Mouse (Mus musculus): Measurements from ENCODE around the gene Trpm3. TPM values are rescaled to one million over a fixed set of nuclear protein-coding genes. Genes with fewer than 3 reads are reported as not detected.

Gene Trpm3
- polyA plus RNA-seq, 1 experiment from 2014 or later, result 0.91 TPM

- Histone ChIP-seq H3K27me3 (ENCODE audit: control insufficient read depth, insufficient read depth, low read length) (no peaks in the 10 kb centered on the region), H3K4me2 (ENCODE audit: low read depth, low read length) (no peak overlapping the region), H3K36me3 (ENCODE audit: control insufficient read depth, insufficient read depth) (no peaks in the 10 kb centered on the region), H3K9me3 (replicated peaks; ENCODE audit: control insufficient read depth, low read length) (no peaks in the 10 kb centered on the region), H3K4me1 (ENCODE audit: control insufficient read depth, insufficient read depth, low read length) (no peaks in the 10 kb centered on the region), H3K9ac (ENCODE audit: low read length) (no peak overlapping the region), H3K4me3 (ENCODE audit: low read length) (no peak overlapping the region), H3K27ac (ENCODE audit: low read length) (no peak overlapping the region)
- ATAC-seq (replicated peaks; ENCODE audit: extremely low read depth, insufficient read depth, low FRiP score), result no peak
- WGBS, result 64% methylated on average over 8 of the region's 8 CpGs
These were observed 200.1 kb downstream of the Trpm3 start for GRCm38 (mm10) chr19:22338927-22339326.

DNA sequence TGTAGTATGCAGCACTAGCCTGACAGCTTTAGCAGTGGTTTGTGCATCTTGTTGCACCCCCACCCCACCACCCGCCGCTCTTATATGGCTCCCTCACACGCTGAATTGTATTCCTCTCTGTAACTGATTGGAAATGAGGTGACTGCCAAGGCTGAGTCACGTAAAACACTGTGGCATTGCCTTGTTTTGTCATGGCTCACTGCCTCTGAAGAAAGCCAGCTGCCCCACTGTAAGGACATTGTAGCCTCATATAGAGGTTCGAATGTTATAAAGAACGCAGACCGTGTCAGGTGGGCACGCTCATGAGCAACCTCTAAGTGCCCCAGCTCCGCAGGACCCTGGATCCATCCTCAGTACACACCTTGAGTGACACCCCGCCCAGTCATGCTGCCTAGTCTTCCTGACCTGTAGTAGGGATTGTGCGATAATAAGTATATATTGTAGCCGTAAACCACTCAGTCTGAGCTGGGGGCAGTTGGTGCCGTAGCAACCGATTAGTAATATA is 215.2 kb downstream of the Trpm3 start:
- Histone ChIP-seq H3K27me3 (ENCODE audit: control insufficient read depth, insufficient read depth, low read length) (no peaks in the 10 kb centered on the region), H3K4me1 (ENCODE audit: control insufficient read depth, insufficient read depth, low read length) (no peaks in the 10 kb centered on the region), H3K4me2 (ENCODE audit: low read depth, low read length) (no peak overlapping the region), H3K9me3 (replicated peaks; ENCODE audit: control insufficient read depth, low read length) (no peaks in the 10 kb centered on the region), H3K4me3 (ENCODE audit: low read length) (no peak overlapping the region), H3K9ac (ENCODE audit: low read length) (no peak overlapping the region), H3K27ac (ENCODE audit: low read length) (no peak overlapping the region), H3K36me3 (ENCODE audit: control insufficient read depth, insufficient read depth) (no peaks in the 10 kb centered on the region)
- WGBS, result 88% methylated on average over 14 of the region's 14 CpGs
- no peak for ATAC-seq (replicated peaks; ENCODE audit: extremely low read depth, insufficient read depth, low FRiP score)

DNA sequence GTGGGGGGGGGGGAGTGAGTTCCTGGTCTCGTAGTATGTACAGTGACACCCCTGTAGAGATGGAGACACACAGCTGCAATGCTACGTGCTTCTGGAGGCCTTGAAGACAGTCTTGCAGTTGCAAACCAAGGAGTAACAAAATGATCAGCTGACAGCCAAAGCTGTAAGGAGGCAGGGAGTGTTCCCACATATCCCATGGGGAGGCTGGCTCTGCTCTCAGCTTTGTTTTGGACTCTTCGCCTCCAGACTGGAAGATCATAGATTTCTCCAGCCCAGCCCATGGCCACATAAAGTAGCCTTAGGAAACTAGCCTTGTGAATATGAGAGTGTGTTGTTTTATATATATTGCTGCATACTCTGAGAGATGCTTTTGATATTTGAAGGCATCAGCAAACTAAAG is 248.0 kb downstream of the Trpm3 start:
- no peak for ATAC-seq (replicated peaks; ENCODE audit: extremely low read depth, insufficient read depth, low FRiP score)
- H3K4me1 ChIP-seq (ENCODE audit: control insufficient read depth, insufficient read depth, low read length), result no peaks in the 10 kb centered on the region; the same call in 1 of the 2 replicates
- H3K27me3 ChIP-seq (ENCODE audit: control insufficient read depth, insufficient read depth, low read length), result no peaks in the 10 kb centered on the region
- no peaks in the 10 kb centered on the region for H3K9me3 ChIP-seq (replicated peaks; ENCODE audit: control insufficient read depth, low read length)
- H3K27ac ChIP-seq (ENCODE audit: low read length), result no peak overlapping the region
- 80% methylated on average over 3 of the region's 3 CpGs for WGBS
- no peak overlapping the region for H3K4me3 ChIP-seq (ENCODE audit: low read length)
- no peak overlapping the region for H3K4me2 ChIP-seq (ENCODE audit: low read depth, low read length)
- H3K9ac ChIP-seq (ENCODE audit: low read length), result no peak overlapping the region
- H3K36me3 ChIP-seq (ENCODE audit: control insufficient read depth, insufficient read depth), result no peaks in the 10 kb centered on the region

DNA sequence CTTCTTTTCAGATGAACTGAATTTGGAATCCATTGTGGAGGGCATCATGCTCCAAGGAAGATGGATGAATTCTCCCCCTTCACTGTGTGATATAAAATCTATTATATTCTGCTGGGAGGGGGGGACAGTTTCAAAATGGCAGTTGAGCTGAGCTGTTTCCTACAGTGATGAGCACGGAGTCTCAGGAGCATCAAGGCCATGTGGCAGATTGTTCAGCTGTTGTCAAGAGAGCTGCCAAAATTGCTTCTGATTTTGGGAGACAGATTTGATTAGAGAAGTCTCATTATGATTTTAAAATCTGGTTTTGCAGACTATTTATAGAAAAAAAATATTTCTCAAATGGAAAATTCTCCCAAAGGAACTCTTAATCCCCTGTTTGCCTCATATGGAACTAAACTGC is 255.9 kb downstream of the Trpm3 start:
- no peaks in the 10 kb centered on the region for H3K9me3 ChIP-seq (replicated peaks; ENCODE audit: control insufficient read depth, low read length)
- no peak overlapping the region for H3K4me2 ChIP-seq (ENCODE audit: low read depth, low read length)
- H3K27me3 ChIP-seq (ENCODE audit: control insufficient read depth, insufficient read depth, low read length), result no peaks in the 10 kb centered on the region
- H3K9ac ChIP-seq (ENCODE audit: low read length), result no peak overlapping the region
- no peak for ATAC-seq (replicated peaks; ENCODE audit: extremely low read depth, insufficient read depth, low FRiP score)
- peaks cover 6% of the 10 kb centered on the region for H3K4me1 ChIP-seq (ENCODE audit: control insufficient read depth, insufficient read depth, low read length)
- H3K36me3 ChIP-seq (ENCODE audit: control insufficient read depth, insufficient read depth), result no peaks in the 10 kb centered on the region
- H3K27ac ChIP-seq (ENCODE audit: low read length), result no peak overlapping the region
- 96% methylated on average over 1 of the region's 1 CpGs for WGBS
- H3K4me3 ChIP-seq (ENCODE audit: low read length), result no peak overlapping the region

DNA sequence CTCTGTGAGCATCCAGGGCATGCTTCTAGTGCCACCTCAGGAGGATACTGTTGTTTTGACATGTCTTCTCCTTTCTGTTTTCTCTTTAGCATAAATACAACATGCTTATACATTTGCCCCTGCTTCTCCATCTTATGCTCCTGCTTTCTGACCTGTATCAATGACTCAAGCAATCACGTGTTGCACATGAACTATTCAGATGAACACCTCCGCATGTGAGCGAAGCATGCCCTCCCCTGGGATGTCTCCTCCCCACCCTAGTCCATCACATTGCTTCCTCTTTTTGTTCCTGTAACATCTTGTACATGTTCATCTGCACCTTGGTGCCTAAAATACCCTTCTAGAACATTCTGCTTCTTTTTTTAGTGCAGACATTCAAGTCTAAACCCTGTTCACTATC is 265.2 kb downstream of the Trpm3 start:
- H3K36me3 ChIP-seq (ENCODE audit: control insufficient read depth, insufficient read depth), result no peaks in the 10 kb centered on the region
- H3K4me3 ChIP-seq (ENCODE audit: low read length), result no peak overlapping the region
- no peak for ATAC-seq (replicated peaks; ENCODE audit: extremely low read depth, insufficient read depth, low FRiP score)
- 76% methylated on average over 3 of the region's 3 CpGs for WGBS
- H3K27ac ChIP-seq (ENCODE audit: low read length), result no peak overlapping the region
- no peak overlapping the region for H3K9ac ChIP-seq (ENCODE audit: low read length)
- H3K27me3 ChIP-seq (ENCODE audit: control insufficient read depth, insufficient read depth, low read length), result no peaks in the 10 kb centered on the region
- H3K4me1 ChIP-seq (ENCODE audit: control insufficient read depth, insufficient read depth, low read length), result no peaks in the 10 kb centered on the region
- H3K4me2 ChIP-seq (ENCODE audit: low read depth, low read length), result no peak overlapping the region
- no peaks in the 10 kb centered on the region for H3K9me3 ChIP-seq (replicated peaks; ENCODE audit: control insufficient read depth, low read length)

DNA sequence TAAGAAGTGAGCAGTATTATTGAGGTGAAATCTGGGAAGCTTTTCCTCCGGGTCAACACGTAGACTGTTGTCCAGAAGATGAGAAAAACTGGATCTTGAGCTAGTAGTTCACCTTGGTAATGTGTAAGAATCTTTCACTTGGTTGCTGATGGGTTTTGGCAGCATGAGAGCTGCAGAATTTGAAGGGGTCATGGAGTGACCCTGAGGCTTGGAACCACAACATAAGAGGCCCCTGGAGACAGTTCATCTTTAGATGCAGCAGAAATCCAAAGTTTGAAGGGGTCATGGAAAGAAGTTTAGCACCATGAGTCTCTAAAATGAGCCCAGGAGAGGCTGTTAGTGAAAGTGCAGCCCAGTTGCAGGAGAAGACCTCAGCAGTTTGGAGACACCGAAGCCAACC is 279.4 kb downstream of the Trpm3 start:
- Histone ChIP-seq H3K4me3 (ENCODE audit: low read length) (no peak overlapping the region), H3K27me3 (ENCODE audit: control insufficient read depth, insufficient read depth, low read length) (no peaks in the 10 kb centered on the region), H3K27ac (ENCODE audit: low read length) (no peak overlapping the region), H3K9me3 (replicated peaks; ENCODE audit: control insufficient read depth, low read length) (no peaks in the 10 kb centered on the region), H3K4me1 (ENCODE audit: control insufficient read depth, insufficient read depth, low read length) (peaks cover 2% of the 10 kb centered on the region; the same call in 1 of the 2 replicates), H3K9ac (ENCODE audit: low read length) (no peak overlapping the region), H3K4me2 (ENCODE audit: low read depth, low read length) (no peak overlapping the region), H3K36me3 (ENCODE audit: control insufficient read depth, insufficient read depth) (no peaks in the 10 kb centered on the region)
- WGBS, result 85% methylated on average over 3 of the region's 3 CpGs
- no peak for ATAC-seq (replicated peaks; ENCODE audit: extremely low read depth, insufficient read depth, low FRiP score)

DNA sequence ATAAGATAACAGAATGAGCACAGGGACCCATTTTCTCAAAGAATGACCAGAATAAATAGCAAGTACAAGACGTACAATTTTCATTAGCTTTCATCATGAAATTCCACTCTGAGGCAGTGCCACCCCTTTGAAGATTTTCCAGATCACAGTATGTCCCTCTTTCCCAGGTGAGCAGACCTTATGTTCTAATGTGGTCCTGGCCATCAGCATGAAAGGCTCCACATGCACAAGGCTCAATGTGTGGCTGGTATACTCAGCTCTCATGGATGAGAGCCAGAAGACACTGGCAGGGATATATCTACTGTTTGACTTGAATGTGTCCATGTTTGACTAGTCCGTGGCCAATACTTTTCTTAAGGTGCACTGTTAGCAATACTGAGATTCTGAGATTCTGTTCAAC is 298.4 kb downstream of the Trpm3 start:
- H3K4me1 ChIP-seq (ENCODE audit: control insufficient read depth, insufficient read depth, low read length), result no peaks in the 10 kb centered on the region
- no peak overlapping the region for H3K4me2 ChIP-seq (ENCODE audit: low read depth, low read length)
- no peak overlapping the region for H3K9ac ChIP-seq (ENCODE audit: low read length)
- no peaks in the 10 kb centered on the region for H3K36me3 ChIP-seq (ENCODE audit: control insufficient read depth, insufficient read depth)
- H3K27me3 ChIP-seq (ENCODE audit: control insufficient read depth, insufficient read depth, low read length), result no peaks in the 10 kb centered on the region
- WGBS, result 78% methylated on average over 2 of the region's 2 CpGs
- no peak overlapping the region for H3K4me3 ChIP-seq (ENCODE audit: low read length)
- ATAC-seq (replicated peaks; ENCODE audit: extremely low read depth, insufficient read depth, low FRiP score), result no peak
- no peaks in the 10 kb centered on the region for H3K9me3 ChIP-seq (replicated peaks; ENCODE audit: control insufficient read depth, low read length)
- no peak overlapping the region for H3K27ac ChIP-seq (ENCODE audit: low read length)

DNA sequence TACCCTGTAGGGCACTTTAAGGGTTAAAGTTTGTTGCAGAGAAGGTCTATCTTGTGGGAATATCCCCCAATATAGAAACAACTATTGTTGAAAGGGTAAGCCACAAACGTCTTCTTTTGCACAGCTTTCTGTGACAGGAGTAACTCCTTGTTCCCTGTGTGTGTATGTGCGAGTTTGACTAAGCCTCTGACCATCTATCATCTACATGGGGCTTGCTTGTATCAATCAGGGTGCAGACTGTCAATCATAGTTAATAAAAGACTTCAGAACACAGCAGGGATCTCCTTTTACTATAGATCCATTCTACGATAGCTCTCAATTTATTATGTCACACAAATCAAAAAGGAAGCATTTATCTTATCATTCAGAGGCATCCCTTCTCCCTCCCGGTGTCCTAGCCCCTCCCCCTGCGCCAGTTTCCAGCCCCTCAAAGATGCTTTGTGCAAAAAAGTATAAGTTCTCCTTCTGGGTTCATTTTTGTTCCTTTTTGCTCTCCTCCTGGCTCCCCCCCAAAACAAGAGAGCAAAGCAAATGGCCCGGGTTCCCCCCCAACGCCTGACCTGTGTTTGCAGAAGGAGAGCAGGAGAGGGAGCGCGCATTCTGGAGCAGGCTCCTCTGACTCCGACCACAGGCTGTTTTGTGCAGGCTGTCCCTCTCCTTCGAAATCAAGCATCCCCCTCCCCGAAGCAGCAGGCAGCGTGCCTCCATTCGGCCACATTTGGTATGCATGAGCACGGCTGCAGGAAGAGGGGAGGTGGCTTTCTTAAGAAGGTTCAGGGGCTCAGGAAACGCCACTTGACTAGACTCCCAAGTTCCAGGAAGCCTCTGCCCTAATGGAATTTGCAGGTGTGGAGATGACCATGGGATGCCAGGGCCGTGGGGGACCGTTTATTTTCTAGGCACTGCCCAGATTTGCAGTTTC is 308.8 kb downstream of the Trpm3 start:
- 0 out of 2 replicates have a peak overlapping the region, but pooled peaks have one; percentile 0 for H3K9ac ChIP-seq (ENCODE audit: low read length)
- H3K27ac ChIP-seq (ENCODE audit: low read length), result no peak overlapping the region
- peak overlapping the region; percentile 68 for H3K4me2 ChIP-seq (ENCODE audit: low read depth, low read length)
- H3K4me3 ChIP-seq (ENCODE audit: low read length), result peak overlapping the region; percentile 42
- 7% methylated on average over 18 of the region's 18 CpGs for WGBS
- H3K4me1 ChIP-seq (ENCODE audit: control insufficient read depth, insufficient read depth, low read length), result peaks cover 5% of the 10 kb centered on the region; the same call in 1 of the 2 replicates
- H3K36me3 ChIP-seq (ENCODE audit: control insufficient read depth, insufficient read depth), result no peaks in the 10 kb centered on the region
- no peaks in the 10 kb centered on the region for H3K9me3 ChIP-seq (replicated peaks; ENCODE audit: control insufficient read depth, low read length)
- no peaks in the 10 kb centered on the region for H3K27me3 ChIP-seq (ENCODE audit: control insufficient read depth, insufficient read depth, low read length)
- no peak for ATAC-seq (replicated peaks; ENCODE audit: extremely low read depth, insufficient read depth, low FRiP score)
